Mouse (Mus musculus): Measurements from ENCODE around the gene Rnf130. TPM values are rescaled to one million over a fixed set of nuclear protein-coding genes. Genes with fewer than 3 reads are reported as not detected.

Rnf130 gene
- polyA plus RNA-seq, 1 experiment from 2014 or later: 89.3 TPM

DNA sequence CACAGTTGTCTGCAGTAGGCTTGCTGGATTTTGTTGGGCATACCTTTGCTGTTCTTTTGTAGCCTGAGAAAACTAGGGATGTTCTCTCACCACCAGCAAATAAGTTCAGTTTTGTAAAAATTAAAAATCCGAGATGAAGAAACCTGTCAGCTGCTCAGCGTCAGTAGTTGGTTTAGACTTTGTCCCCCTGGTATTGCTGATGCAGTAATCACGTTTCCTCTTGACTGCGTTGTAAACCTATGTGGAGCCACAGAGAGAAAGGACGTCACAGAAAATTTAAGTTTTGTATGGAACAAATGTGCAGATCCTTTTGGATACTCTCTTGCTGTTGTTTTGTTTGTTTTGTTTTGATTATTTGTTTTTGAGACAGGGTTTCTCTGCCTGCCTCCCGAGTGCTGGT, 25.2 kb downstream of the Rnf130 start:
- 84% methylated on average over 6 of the region's 6 CpGs for WGBS
- H3K4me3 ChIP-seq (ENCODE audit: low read depth, low read length): no peak overlapping the region
- no peaks in the 10 kb centered on the region for H3K36me3 ChIP-seq (ENCODE audit: control insufficient read depth, insufficient read depth, low read length)
- H3K27me3 ChIP-seq (ENCODE audit: control insufficient read depth, insufficient read depth, low read length): no peaks in the 10 kb centered on the region
- H3K9ac ChIP-seq (ENCODE audit: low read length): no peak overlapping the region
- ATAC-seq (ENCODE audit: insufficient number of reproducible peaks, low FRiP score, low TSS enrichment, low read depth): no peak
- no peak overlapping the region for H3K27ac ChIP-seq (replicated peaks; ENCODE audit: low read depth, low read length)
- DNase-seq (ENCODE audit: low spot score): no peak
- no peaks in the 10 kb centered on the region for H3K4me1 ChIP-seq (ENCODE audit: control insufficient read depth, insufficient read depth, low read length)
- H3K4me2 ChIP-seq (ENCODE audit: low read depth, severe bottlenecking): no peak overlapping the region
- no peaks in the 10 kb centered on the region for H3K9me3 ChIP-seq (ENCODE audit: control insufficient read depth, low read length)

DNA sequence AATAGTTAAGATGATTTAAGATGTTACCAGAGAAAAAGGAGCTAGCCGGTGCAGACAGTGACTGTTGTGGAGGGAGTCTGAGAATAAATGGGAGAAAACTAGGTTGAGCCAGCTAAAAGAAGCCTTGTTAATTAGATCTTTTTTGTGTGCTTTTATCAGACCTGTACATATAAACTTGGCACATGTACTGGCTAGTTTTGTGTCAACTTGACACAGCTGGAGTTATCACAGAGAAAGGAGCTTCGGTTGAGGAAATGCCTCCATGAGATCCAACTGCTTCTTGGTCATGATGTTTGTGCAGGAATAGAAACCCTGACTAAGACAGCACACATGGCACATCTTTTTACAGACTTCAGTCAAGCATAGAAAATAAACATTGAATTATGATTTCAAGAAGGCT, 32.6 kb downstream of the Rnf130 start:
- H3K4me1 ChIP-seq (ENCODE audit: control insufficient read depth, insufficient read depth, low read length): no peaks in the 10 kb centered on the region
- DNase-seq (ENCODE audit: low spot score) (no peak), ATAC-seq (ENCODE audit: insufficient number of reproducible peaks, low FRiP score, low TSS enrichment, low read depth) (no peak)
- WGBS: 86% methylated on average over 2 of the region's 2 CpGs
- no peak overlapping the region for H3K9ac ChIP-seq (ENCODE audit: low read length)
- H3K27ac ChIP-seq (replicated peaks; ENCODE audit: low read depth, low read length): no peak overlapping the region
- 0 out of 2 replicates have a peak, but pooled peaks cover 2% of the 10 kb centered on the region for H3K36me3 ChIP-seq (ENCODE audit: control insufficient read depth, insufficient read depth, low read length)
- no peak overlapping the region for H3K4me3 ChIP-seq (ENCODE audit: low read depth, low read length)
- no peaks in the 10 kb centered on the region for H3K27me3 ChIP-seq (ENCODE audit: control insufficient read depth, insufficient read depth, low read length)
- no peak overlapping the region for H3K4me2 ChIP-seq (ENCODE audit: low read depth, severe bottlenecking)
- H3K9me3 ChIP-seq (ENCODE audit: control insufficient read depth, low read length): no peaks in the 10 kb centered on the region

- H3K27ac ChIP-seq (replicated peaks; ENCODE audit: low read depth, low read length): no peak overlapping the region
- DNase-seq (ENCODE audit: low spot score) (no peak), ATAC-seq (ENCODE audit: insufficient number of reproducible peaks, low FRiP score, low TSS enrichment, low read depth) (no peak)
- H3K4me2 ChIP-seq (ENCODE audit: low read depth, severe bottlenecking): no peak overlapping the region
- WGBS: 94% methylated on average over 6 of the region's 6 CpGs
- no peaks in the 10 kb centered on the region for H3K9me3 ChIP-seq (ENCODE audit: control insufficient read depth, low read length)
- no peaks in the 10 kb centered on the region for H3K4me1 ChIP-seq (ENCODE audit: control insufficient read depth, insufficient read depth, low read length)
- H3K9ac ChIP-seq (ENCODE audit: low read length): no peak overlapping the region
- H3K27me3 ChIP-seq (ENCODE audit: control insufficient read depth, insufficient read depth, low read length): no peaks in the 10 kb centered on the region
- H3K4me3 ChIP-seq (ENCODE audit: low read depth, low read length): no peak overlapping the region
- 0 out of 2 replicates have a peak, but pooled peaks cover 2% of the 10 kb centered on the region for H3K36me3 ChIP-seq (ENCODE audit: control insufficient read depth, insufficient read depth, low read length)
Measured at GRCm38 (mm10) chr11:50058277-50058676, 33.1 kb downstream of the Rnf130 start.

- H3K4me3 ChIP-seq (ENCODE audit: low read depth, low read length): no peak overlapping the region
- H3K27ac ChIP-seq (replicated peaks; ENCODE audit: low read depth, low read length): no peak overlapping the region
- DNase-seq (ENCODE audit: low spot score): no peak
- H3K27me3 ChIP-seq (ENCODE audit: control insufficient read depth, insufficient read depth, low read length): no peaks in the 10 kb centered on the region
- H3K36me3 ChIP-seq (ENCODE audit: control insufficient read depth, insufficient read depth, low read length): 0 out of 2 replicates have a peak, but pooled peaks cover 2% of the 10 kb centered on the region
- no peaks in the 10 kb centered on the region for H3K4me1 ChIP-seq (ENCODE audit: control insufficient read depth, insufficient read depth, low read length)
- WGBS: 93% methylated on average over 6 of the region's 6 CpGs
- no peak for ATAC-seq (ENCODE audit: insufficient number of reproducible peaks, low FRiP score, low TSS enrichment, low read depth)
- no peak overlapping the region for H3K9ac ChIP-seq (ENCODE audit: low read length)
- H3K4me2 ChIP-seq (ENCODE audit: low read depth, severe bottlenecking): no peak overlapping the region
- no peaks in the 10 kb centered on the region for H3K9me3 ChIP-seq (ENCODE audit: control insufficient read depth, low read length)
Measured at GRCm38 (mm10) chr11:50059045-50059444, 33.9 kb downstream of the Rnf130 start.

DNA sequence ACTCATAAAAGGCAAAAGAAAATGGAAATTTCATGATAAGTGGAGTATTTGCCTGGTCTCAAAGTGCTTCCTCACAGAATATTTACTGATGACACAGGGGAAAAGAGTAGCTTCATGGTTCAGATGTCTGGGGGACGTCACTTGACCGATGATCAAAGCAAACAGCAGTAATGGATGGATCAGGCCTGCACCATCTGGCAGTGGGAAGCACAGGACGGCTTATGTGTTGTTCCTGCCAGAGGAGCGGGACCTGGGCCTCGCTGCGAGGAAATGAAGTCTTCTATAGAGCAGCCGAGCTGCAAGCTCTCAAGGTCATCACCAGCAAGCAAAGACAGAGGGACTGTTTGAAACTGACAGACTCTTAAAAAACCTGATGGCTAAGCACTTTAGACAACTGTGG, 37.0 kb downstream of the Rnf130 start:
- ATAC-seq (ENCODE audit: insufficient number of reproducible peaks, low FRiP score, low TSS enrichment, low read depth) (no peak), DNase-seq (ENCODE audit: low spot score) (no peak)
- H3K27me3 ChIP-seq (ENCODE audit: control insufficient read depth, insufficient read depth, low read length): no peaks in the 10 kb centered on the region
- no peaks in the 10 kb centered on the region for H3K4me1 ChIP-seq (ENCODE audit: control insufficient read depth, insufficient read depth, low read length)
- no peak overlapping the region for H3K4me2 ChIP-seq (ENCODE audit: low read depth, severe bottlenecking)
- H3K9me3 ChIP-seq (ENCODE audit: control insufficient read depth, low read length): no peaks in the 10 kb centered on the region
- no peak overlapping the region for H3K4me3 ChIP-seq (ENCODE audit: low read depth, low read length)
- H3K36me3 ChIP-seq (ENCODE audit: control insufficient read depth, insufficient read depth, low read length): 0 out of 2 replicates have a peak, but pooled peaks cover 2% of the 10 kb centered on the region
- H3K27ac ChIP-seq (replicated peaks; ENCODE audit: low read depth, low read length): no peak overlapping the region
- no peak overlapping the region for H3K9ac ChIP-seq (ENCODE audit: low read length)
- 38% methylated on average over 7 of the region's 7 CpGs for WGBS

GRCm38 (mm10) chr11:50066088-50066487, 40.9 kb downstream of the Rnf130 start:
- DNase-seq (ENCODE audit: low spot score) (no peak), ATAC-seq (ENCODE audit: insufficient number of reproducible peaks, low FRiP score, low TSS enrichment, low read depth) (no peak)
- H3K4me3 ChIP-seq (ENCODE audit: low read depth, low read length): no peak overlapping the region
- no peaks in the 10 kb centered on the region for H3K27me3 ChIP-seq (ENCODE audit: control insufficient read depth, insufficient read depth, low read length)
- H3K4me1 ChIP-seq (ENCODE audit: control insufficient read depth, insufficient read depth, low read length): no peaks in the 10 kb centered on the region
- no peaks in the 10 kb centered on the region for H3K9me3 ChIP-seq (ENCODE audit: control insufficient read depth, low read length)
- H3K4me2 ChIP-seq (ENCODE audit: low read depth, severe bottlenecking): no peak overlapping the region
- H3K9ac ChIP-seq (ENCODE audit: low read length): no peak overlapping the region
- no peaks in the 10 kb centered on the region for H3K36me3 ChIP-seq (ENCODE audit: control insufficient read depth, insufficient read depth, low read length)
- no peak overlapping the region for H3K27ac ChIP-seq (replicated peaks; ENCODE audit: low read depth, low read length)
- WGBS: 81% methylated on average over 2 of the region's 2 CpGs

GRCm38 (mm10) chr11:50073830-50074229, 48.7 kb downstream of the Rnf130 start:
- no peaks in the 10 kb centered on the region for H3K9me3 ChIP-seq (ENCODE audit: control insufficient read depth, low read length)
- H3K36me3 ChIP-seq (ENCODE audit: control insufficient read depth, insufficient read depth, low read length): peaks cover 2% of the 10 kb centered on the region; the same call in 1 of the 2 replicates
- no peak overlapping the region for H3K4me2 ChIP-seq (ENCODE audit: low read depth, severe bottlenecking)
- H3K9ac ChIP-seq (ENCODE audit: low read length): no peak overlapping the region
- H3K4me3 ChIP-seq (ENCODE audit: low read depth, low read length): no peak overlapping the region
- H3K4me1 ChIP-seq (ENCODE audit: control insufficient read depth, insufficient read depth, low read length): no peaks in the 10 kb centered on the region
- 95% methylated on average over 10 of the region's 10 CpGs for WGBS
- no peak for ATAC-seq (ENCODE audit: insufficient number of reproducible peaks, low FRiP score, low TSS enrichment, low read depth)
- DNase-seq (ENCODE audit: low spot score): no peak
- no peak overlapping the region for H3K27ac ChIP-seq (replicated peaks; ENCODE audit: low read depth, low read length)
- no peaks in the 10 kb centered on the region for H3K27me3 ChIP-seq (ENCODE audit: control insufficient read depth, insufficient read depth, low read length)

DNA sequence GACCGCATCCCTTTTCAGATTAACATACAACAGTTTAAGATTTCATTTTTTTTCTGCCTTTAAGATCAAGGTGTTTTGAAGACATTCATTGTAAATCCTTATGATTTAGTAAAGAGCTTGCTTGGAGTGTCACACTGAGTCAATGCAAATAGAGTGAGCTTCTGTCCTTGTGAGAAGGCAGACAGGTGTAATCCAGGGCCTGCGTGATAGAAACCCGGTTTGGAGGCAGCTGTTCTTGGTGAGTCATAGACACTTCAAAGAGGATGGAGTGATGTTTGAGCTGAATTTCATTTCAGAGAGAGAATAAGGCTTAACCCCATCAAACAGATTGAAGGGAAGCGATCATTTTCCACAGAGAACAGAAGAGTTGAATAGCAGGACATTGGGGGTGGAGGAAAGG, 51.6 kb downstream of the Rnf130 start:
- WGBS: 84% methylated on average over 4 of the region's 4 CpGs
- H3K4me2 ChIP-seq (ENCODE audit: low read depth, severe bottlenecking): no peak overlapping the region
- no peaks in the 10 kb centered on the region for H3K4me1 ChIP-seq (ENCODE audit: control insufficient read depth, insufficient read depth, low read length)
- peaks cover 2% of the 10 kb centered on the region; the same call in 1 of the 2 replicates for H3K36me3 ChIP-seq (ENCODE audit: control insufficient read depth, insufficient read depth, low read length)
- no peak overlapping the region for H3K27ac ChIP-seq (replicated peaks; ENCODE audit: low read depth, low read length)
- ATAC-seq (ENCODE audit: insufficient number of reproducible peaks, low FRiP score, low TSS enrichment, low read depth): no peak
- no peak overlapping the region for H3K9ac ChIP-seq (ENCODE audit: low read length)
- no peaks in the 10 kb centered on the region for H3K27me3 ChIP-seq (ENCODE audit: control insufficient read depth, insufficient read depth, low read length)
- H3K9me3 ChIP-seq (ENCODE audit: control insufficient read depth, low read length): no peaks in the 10 kb centered on the region
- DNase-seq (ENCODE audit: low spot score): no peak
- no peak overlapping the region for H3K4me3 ChIP-seq (ENCODE audit: low read depth, low read length)

All from limb, embryonic 11.5 days (tissue).